In the genomic region with DNA sequence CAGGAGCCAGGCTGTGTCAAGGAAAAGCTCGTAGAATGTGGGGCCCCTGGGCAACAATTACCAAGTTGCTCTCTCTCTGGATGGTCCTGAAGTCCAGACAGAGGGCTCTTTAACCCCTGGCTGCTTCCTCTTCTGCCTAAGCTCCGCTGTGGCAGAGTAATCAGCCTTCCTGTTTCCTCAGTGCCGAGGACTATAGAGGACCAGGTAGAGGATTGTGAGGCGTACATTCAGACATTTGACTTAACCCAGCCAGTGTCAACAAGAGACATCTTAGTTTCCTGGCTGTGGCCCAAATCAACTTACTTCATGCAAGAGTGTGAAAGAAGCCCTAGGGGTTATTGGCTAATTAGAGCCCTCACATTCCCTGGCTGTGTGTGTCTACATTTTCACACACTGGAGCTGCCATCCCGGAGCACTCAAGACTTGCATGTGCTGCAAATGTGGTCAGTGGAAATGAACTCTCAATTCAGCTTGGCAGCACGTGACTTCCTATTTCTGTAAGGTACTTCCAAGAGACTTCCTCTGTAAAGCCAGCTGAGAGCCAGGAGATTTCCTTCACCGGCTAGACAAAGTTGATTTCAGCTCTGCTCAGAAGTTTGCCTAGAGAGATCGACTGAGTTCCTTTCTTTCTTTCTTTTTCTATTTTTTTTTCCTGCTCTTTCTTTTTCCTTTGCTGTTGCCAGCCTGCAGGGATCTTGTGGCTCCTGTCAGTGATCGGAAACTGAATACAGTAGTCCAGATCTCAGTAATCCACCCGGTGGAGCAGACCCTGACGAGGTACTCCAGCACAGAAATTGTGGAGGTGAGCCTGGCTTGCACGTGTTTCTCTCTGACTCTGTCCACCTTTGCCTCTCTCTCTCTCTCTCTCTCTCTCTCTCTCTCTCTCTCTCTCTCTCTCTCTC, we compare ENCODE assay signal across 8 mouse cellular contexts.
DNase-seq lines count a peak whose midpoint lies in the region; ATAC-seq and TF ChIP-seq lines count a peak whose summit lies in the region.

No protein-coding gene starts in this region.

- ATAC-seq in hindbrain, embryonic 12.5 days (ENCODE audit: low FRiP score), result peak; percentile 49
- ATAC-seq in limb, embryonic 14.5 days (ENCODE audit: low FRiP score, low read depth), result peak; percentile 69
- ATAC-seq in midbrain, embryonic 13.5 days, result peak; percentile 66

- no peaks in the 10 kb centered on the region for H3K27me3 ChIP-seq in forebrain, embryonic 10.5 days (ENCODE audit: poor library complexity, severe bottlenecking)
- no peaks in the 10 kb centered on the region for H3K27me3 ChIP-seq in hindbrain, embryonic 12.5 days
- no peaks in the 10 kb centered on the region for H3K27me3 ChIP-seq in limb, embryonic 14.5 days (ENCODE audit: control insufficient read depth, insufficient read depth, low read length)
- H3K27me3 ChIP-seq in midbrain, embryonic 13.5 days, result no peaks in the 10 kb centered on the region

- no peaks in the 10 kb centered on the region for H3K9me3 ChIP-seq in forebrain, embryonic 10.5 days
- H3K9me3 ChIP-seq in hindbrain, embryonic 12.5 days (replicated peaks), result no peaks in the 10 kb centered on the region
- H3K9me3 ChIP-seq in limb, embryonic 14.5 days (ENCODE audit: control insufficient read depth, low read length), result no peaks in the 10 kb centered on the region
- no peaks in the 10 kb centered on the region for H3K9me3 ChIP-seq in midbrain, embryonic 13.5 days

- no peak overlapping the region for H3K9ac ChIP-seq in hindbrain, embryonic 12.5 days
- peak overlapping the region; percentile 21; the same call in 1 of the 2 replicates for H3K9ac ChIP-seq in limb, embryonic 14.5 days (ENCODE audit: low read depth, low read length, severe bottlenecking)
- H3K9ac ChIP-seq in midbrain, embryonic 13.5 days (replicated peaks), result no peak overlapping the region

- 22% methylated on average over 12 of the region's 12 CpGs for WGBS in forebrain, embryonic 10.5 days
- whole genome bisulfite sequencing in hindbrain, embryonic 12.5 days, result 30% methylated on average over 12 of the region's 12 CpGs
- WGBS in limb, embryonic 14.5 days, result 4% methylated on average over 12 of the region's 12 CpGs
- WGBS in midbrain, embryonic 13.5 days, result 29% methylated on average over 12 of the region's 12 CpGs

- peaks cover 37% of the 10 kb centered on the region for H3K4me1 ChIP-seq in forebrain, embryonic 10.5 days
- H3K4me1 ChIP-seq in hindbrain, embryonic 12.5 days, result peaks cover 11% of the 10 kb centered on the region
- peaks cover 32% of the 10 kb centered on the region for H3K4me1 ChIP-seq in limb, embryonic 14.5 days (ENCODE audit: control insufficient read depth, insufficient read depth, low read length)
- H3K4me1 ChIP-seq in midbrain, embryonic 13.5 days (replicated peaks), result peaks cover 18% of the 10 kb centered on the region

- peak overlapping the region; percentile 35; the same call in 1 of the 2 replicates for H3K4me2 ChIP-seq in hindbrain, embryonic 12.5 days (replicated peaks)
- H3K4me2 ChIP-seq in limb, embryonic 14.5 days (replicated peaks; ENCODE audit: low read depth, low read length, severe bottlenecking), result peak overlapping the region; percentile 47
- H3K4me2 ChIP-seq in midbrain, embryonic 13.5 days (replicated peaks), result peak overlapping the region; percentile 13; the same call in 1 of the 2 replicates

- no peaks in the 10 kb centered on the region for H3K36me3 ChIP-seq in forebrain, embryonic 10.5 days (replicated peaks)
- no peaks in the 10 kb centered on the region for H3K36me3 ChIP-seq in hindbrain, embryonic 12.5 days
- H3K36me3 ChIP-seq in limb, embryonic 14.5 days (ENCODE audit: control insufficient read depth, insufficient read depth, low read length), result no peaks in the 10 kb centered on the region
- H3K36me3 ChIP-seq in midbrain, embryonic 13.5 days, result no peaks in the 10 kb centered on the region

- H3K4me3 ChIP-seq in forebrain, embryonic 10.5 days, result peak overlapping the region; percentile 31; the same call in 1 of the 2 replicates
- H3K4me3 ChIP-seq in hindbrain, embryonic 12.5 days, result peak overlapping the region; percentile 7; the same call in 1 of the 2 replicates
- peak overlapping the region; percentile 29 for H3K4me3 ChIP-seq in limb, embryonic 14.5 days (replicated peaks; ENCODE audit: low read length)
- no peak overlapping the region for H3K4me3 ChIP-seq in midbrain, embryonic 13.5 days (replicated peaks)

- H3K27ac ChIP-seq in forebrain, embryonic 10.5 days, result peak overlapping the region; percentile 80
- peak overlapping the region; percentile 30; the same call in 1 of the 2 replicates for H3K27ac ChIP-seq in hindbrain, embryonic 12.5 days
- H3K27ac ChIP-seq in limb, embryonic 14.5 days (replicated peaks; ENCODE audit: low read depth, low read length), result peak overlapping the region; percentile 72
- H3K27ac ChIP-seq in midbrain, embryonic 13.5 days, result no peak overlapping the region

- TF ChIP-seq POLR2A in limb, embryonic 14.5 days (IDR thresholded peaks at IDR 0.05; ENCODE audit: borderline replicate concordance, extremely low read depth, insufficient read depth, insufficient read length), result no peak

- peak; percentile 4 for DNase-seq in urinary bladder, postnatal 14 days (ENCODE audit: low spot score)
- no peak for DNase-seq in urinary bladder, postnatal 25 days (ENCODE audit: low spot score)
- DNase-seq in forebrain, embryonic 10.5 days (ENCODE audit: extremely low spot score, low spot score), result peak; percentile 30
- peak; percentile 58 for DNase-seq in limb, embryonic 14.5 days (ENCODE audit: low spot score)
- DNase-seq in thymus, postnatal 36 days, result peak; percentile 53 to 54
- no peak for DNase-seq in layer of hippocampus, adult 9-10 months (ENCODE audit: low spot score)

Comparison
In these comparisons a context has a peak if more than half of its experiments do, and no peak if none do; other contexts are left out.
1. DNase-seq: peak in urinary bladder, postnatal 14 days (single experiment), forebrain, embryonic 10.5 days (single experiment), limb, embryonic 14.5 days (single experiment) and thymus, postnatal 36 days (2 of 2); none in urinary bladder, postnatal 25 days (single experiment) and layer of hippocampus, adult 9-10 months (single experiment).
2. Peak in every context shown above with its lines, with median percentiles within 50 percentile points of each other: ATAC-seq and H3K4me2 ChIP-seq.